Mouse (Mus musculus) B cell, adult 67 days (primary cell): ENCODE results near the gene Ifi27. TPM values are rescaled to one million over a fixed set of nuclear protein-coding genes. Genes with fewer than 3 reads are reported as not detected.

Experiments
- total RNA-seq, 2 experiments: library from RNA; stranded (reverse); gene quantifications; 4 replicates each; pipeline ENCODE4 v1.2.4; 2023

The Ifi27 gene
- 100 to 1,000 TPM in 1 of 2 experiments, 10 to 100 TPM in 1; 85.5 to 107 TPM for total RNA-seq

GRCm38 (mm10) chr12:103433986-103434731, at the start of gene Ifi27:
TSS of gene Ifi27 (plus strand) at chr12:103434211.

GRCm38 (mm10) chr12:103388505-103389347, 45.3 kb upstream of the Ifi27 start, which contains the start of gene Otub2:
TSS of gene Otub2 (plus strand) at chr12:103388682.

GRCm38 (mm10) chr12:103407720-103408119, 26.3 kb upstream of the Ifi27 start, which contains the start of gene 9330161L09Rik:
TSS of gene 9330161L09Rik (minus strand) at chr12:103407820.

GRCm38 (mm10) chr12:103425729-103426470, 8.1 kb upstream of the Ifi27 start, which contains the start of gene Ddx24:
TSS of gene Ddx24 (minus strand) at chr12:103425830.

GRCm38 (mm10) chr12:103443524-103443923, 9.5 kb downstream of the Ifi27 start, which contains the start of gene Ifi27l2a:
TSS of gene Ifi27l2a (minus strand) at chr12:103443680.

GRCm38 (mm10) chr12:103457140-103457539, 23.1 kb downstream of the Ifi27 start, which contains the start of gene Ifi27l2b:
TSS of gene Ifi27l2b (minus strand) at chr12:103457223.

Other genes starting within 250 kb of the Ifi27 start
- not detected for gene Prima1, start 192.1 kb upstream of the Ifi27 start, total RNA-seq
- not detected for gene Fam181a, start 123.2 kb upstream of the Ifi27 start, total RNA-seq
- gene Asb2, start 78.2 kb upstream of the Ifi27 start, total RNA-seq = 10 to 100 TPM; 21.8 to 33.1 TPM
- gene Otub2, start 45.5 kb upstream of the Ifi27 start, total RNA-seq = 10 to 100 TPM in 1 of 2 experiments, 1 to 10 TPM in 1; 5.5 to 10.1 TPM
- gene 9330161L09Rik, start 26.4 kb upstream of the Ifi27 start, total RNA-seq = 10 to 100 TPM in 1 of 2 experiments, 1 to 10 TPM in 1; 8.2 to 11.0 TPM
- 100 to 1,000 TPM; 196 to 208 TPM for gene Ddx24, start 8.4 kb upstream of the Ifi27 start, total RNA-seq
- gene Ifi27l2a, start 9.5 kb downstream of the Ifi27 start, total RNA-seq = 100 to 1,000 TPM; 143 to 206 TPM
- gene Ifi27l2b, start 23.0 kb downstream of the Ifi27 start, total RNA-seq = not detected
- under 1 TPM in 1 of 2 experiments, not detected in 1; 0.26 TPM for gene Ppp4r4, start 98.1 kb downstream of the Ifi27 start, total RNA-seq
- gene Serpina10, start 197.2 kb downstream of the Ifi27 start, total RNA-seq = not detected
- gene Serpina6, start 223.0 kb downstream of the Ifi27 start, total RNA-seq = not detected
- gene Serpina16, start 241.9 kb downstream of the Ifi27 start, total RNA-seq = not detected